Mouse (Mus musculus) layer of hippocampus, adult 2 months (tissue): ENCODE results near the gene Wfdc5. TPM values are rescaled to one million over a fixed set of nuclear protein-coding genes. Genes with fewer than 3 reads are reported as not detected.
A peak's percentile ranks its signal among the peaks of the same experiment; 100 is the strongest.

ENCODE experiments used
- DNase-seq, 2 experiments: peaks; one replicate each; pipeline ENCODE4 v3.0.0; 2022; ENCODE audit warnings: low spot score in 2 of 2
- H3K27ac ChIP-seq: fragments of 200-600 bp; 2 replicates; pipeline ENCODE4 v1.8.1; 2022
- H3K4me3 ChIP-seq: fragments of 200-600 bp; 2 replicates; pipeline ENCODE4 v1.8.1; 2022; ENCODE audit warnings: mild to moderate bottlenecking
- CTCF ChIP-seq: fragments of 200-600 bp; conservative IDR thresholded peaks from 2 replicates; pipeline ENCODE4 v1.8.1; 2022; ENCODE audit warnings: antibody characterized with exemption, mild to moderate bottlenecking, moderate library complexity
- total RNA-seq, 2 experiments: library from RNA; stranded (reverse); gene quantifications; 2 replicates each; pipeline ENCODE4 v1.2.3; 2021

Gene Wfdc5
- total RNA-seq, 2 experiments from 2014 or later: not detected

DNA sequence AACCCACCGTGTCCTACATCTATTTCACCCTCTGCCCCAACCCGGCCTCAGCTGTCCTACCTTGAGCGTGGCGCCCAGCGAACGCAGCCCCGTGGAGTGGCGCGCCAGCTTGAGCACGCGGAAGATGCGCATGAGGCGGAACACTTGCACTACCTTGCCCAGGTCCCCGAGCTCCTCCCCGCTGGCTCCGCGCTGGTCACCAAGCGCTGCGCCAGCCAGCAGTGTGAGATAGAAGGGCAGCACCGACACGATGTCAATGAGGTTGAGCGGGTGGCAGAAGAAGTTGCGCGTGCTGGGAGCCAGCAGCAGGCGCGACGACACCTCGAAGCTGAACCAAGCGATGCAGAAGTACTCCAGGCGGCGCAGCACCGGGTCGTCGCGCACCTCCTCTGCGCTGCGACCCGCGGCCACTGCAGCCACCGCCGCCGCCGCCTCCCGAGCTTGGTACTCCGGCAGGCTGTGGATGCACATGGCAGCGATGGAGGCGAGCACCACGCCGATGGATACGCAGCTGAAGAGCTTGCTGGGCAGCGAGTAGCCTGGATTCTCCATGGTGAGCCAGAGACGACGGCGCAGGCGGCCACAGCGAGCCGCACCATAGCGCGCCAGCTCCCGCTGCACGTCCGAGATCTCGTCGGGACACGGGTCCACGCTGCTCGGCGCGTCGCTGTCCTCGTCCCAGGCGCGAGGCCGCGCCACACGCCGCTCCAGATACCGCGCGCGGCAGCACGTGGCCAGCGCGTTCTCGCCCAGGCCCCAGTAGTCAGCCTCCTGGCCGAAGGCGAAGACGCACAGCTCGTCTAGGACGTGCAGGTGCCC lies 14.6 kb downstream of the Wfdc5 start:
- H3K4me3 ChIP-seq: peak overlapping the region; percentile 42
- DNase-seq: peak in 1 of 2 experiments; percentile 17
- no peak overlapping the region for H3K27ac ChIP-seq
- TF ChIP-seq CTCF: no peak

DNA sequence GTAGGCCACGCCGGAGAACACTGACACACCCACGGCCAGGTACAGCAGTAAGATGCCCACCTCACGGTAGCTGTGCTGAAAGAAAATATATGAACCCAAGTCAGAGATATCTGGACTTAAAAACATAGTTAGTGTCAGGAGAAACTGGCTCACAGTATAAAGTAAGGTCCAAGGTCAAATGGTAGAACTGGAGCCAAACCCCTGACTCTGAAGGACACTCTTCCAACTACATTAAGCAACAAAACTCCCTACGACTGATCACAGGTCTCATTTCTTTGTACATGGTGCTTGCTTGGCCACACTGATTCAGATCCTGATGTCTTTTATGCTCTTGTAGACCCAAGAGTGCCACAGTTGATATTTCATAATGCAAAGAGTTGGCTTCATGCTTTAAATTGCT lies 17.6 kb downstream of the Wfdc5 start:
- Histone ChIP-seq H3K27ac (no peak overlapping the region), H3K4me3 (no peak overlapping the region)
- DNase-seq: no peak
- no peak for TF ChIP-seq CTCF

DNA sequence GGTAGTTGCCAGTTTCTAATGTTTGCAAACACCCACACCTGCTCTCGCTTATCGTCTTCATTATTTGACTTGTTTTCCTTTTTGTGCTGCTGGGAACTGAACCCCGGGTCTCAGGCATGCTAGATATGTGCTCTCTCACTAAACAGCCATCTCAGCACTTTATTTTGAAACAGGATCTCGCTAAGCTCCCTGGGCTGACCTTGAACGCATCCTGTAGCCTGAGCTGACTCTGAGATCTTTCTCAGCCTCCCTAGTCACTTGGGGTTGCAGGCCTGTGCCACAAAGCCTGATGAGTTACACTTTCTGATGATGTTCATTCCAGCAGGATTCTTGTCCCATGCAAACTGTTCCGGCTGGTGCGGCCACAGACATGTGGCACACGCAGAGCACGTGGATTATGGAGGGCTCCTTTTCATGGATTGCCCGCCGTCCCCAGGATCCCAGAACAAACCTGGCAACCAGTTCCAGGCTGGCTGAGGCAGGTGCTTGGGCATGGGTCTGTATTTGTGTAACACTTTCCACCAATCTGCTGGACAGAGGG lies 21.0 kb downstream of the Wfdc5 start:
- no peak for TF ChIP-seq CTCF
- DNase-seq: no peak
- Histone ChIP-seq H3K4me3 (no peak overlapping the region), H3K27ac (no peak overlapping the region)

DNA sequence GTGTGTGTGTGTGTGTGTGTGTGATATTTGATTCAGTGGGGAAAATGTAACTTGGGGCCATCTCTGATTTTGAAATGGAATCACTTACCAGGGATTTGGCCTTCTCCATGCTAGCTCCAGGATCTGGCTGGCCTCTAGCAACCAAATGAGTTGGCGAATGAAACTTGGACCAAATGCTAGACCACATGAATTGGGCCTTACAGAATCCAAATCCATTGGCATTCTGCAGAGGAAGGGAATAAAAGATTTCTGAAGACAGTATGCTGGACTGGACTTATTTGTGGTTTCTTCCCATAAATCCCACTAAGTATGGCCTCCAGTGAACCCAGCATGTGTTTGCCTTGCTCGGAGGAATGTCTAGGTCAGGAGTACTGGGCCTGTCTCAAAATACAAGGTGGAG lies 23.7 kb downstream of the Wfdc5 start:
- H3K27ac ChIP-seq: no peak overlapping the region; the same call in 1 of the 2 replicates
- no peak for DNase-seq
- TF ChIP-seq CTCF: no peak
- no peak overlapping the region for H3K4me3 ChIP-seq

DNA sequence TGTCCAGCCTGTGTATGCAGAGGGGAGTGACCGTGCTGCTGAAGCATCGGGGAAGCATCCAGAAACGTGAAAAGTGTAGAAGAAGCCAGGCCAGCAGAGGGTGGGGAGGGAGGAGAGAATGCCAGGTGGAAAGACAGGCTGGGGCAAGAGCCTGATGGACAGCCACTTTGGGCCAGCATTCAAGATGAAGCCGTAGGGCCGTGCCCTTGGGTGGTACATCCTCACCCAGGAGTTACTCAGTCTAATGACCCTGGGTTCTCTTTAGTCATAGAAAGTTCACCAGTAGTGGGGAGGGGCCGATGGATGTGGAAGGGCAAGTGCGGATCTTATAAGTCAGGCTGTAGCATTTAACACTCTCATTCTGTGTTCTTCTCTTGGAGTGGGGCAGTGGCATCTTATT lies 26.4 kb downstream of the Wfdc5 start:
- TF ChIP-seq CTCF: no peak
- no peak for DNase-seq
- H3K4me3 ChIP-seq: no peak overlapping the region
- no peak overlapping the region for H3K27ac ChIP-seq

DNA sequence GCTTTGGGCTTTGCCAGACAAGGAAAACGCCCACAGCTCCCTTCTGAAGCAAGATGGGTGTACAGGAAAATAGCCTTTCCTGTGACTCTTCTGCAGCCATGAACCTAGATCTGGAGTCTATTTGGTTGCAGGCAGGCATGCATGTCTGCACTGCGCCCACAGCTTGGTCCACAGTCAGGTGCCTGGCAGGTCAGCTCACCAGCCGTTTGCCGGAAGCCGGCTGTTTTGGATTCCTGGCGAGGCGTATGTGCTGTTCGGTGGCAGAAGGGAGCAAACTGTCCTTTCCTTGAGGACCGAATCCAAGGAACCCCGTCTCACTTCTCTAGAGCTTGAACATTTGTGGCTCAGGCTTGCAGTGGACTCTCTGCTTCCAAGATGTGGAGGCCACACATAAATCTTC lies 28.5 kb downstream of the Wfdc5 start:
- Histone ChIP-seq H3K27ac (0 out of 2 replicates have a peak overlapping the region, but pooled peaks have one; percentile 12), H3K4me3 (no peak overlapping the region)
- no peak for TF ChIP-seq CTCF
- DNase-seq: no peak

DNA sequence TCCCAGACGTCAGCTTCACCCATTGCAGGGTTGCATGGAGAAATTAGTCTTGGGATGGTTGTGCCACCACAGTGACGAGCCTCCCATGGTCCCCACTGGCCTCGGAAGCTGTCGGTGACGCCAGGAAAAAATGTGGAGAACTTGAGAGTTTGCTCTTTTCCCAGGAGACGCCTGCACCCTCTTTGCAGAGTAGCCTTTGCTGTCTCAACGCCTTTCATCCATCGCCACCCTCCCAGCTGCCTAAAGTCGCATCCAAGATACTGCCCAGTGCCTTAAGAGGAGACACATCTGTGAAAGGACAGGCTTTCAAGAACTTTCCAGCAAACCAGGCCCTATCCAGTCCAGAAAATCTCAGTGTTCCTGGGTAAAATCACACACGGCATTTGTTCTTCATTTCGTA lies 30.2 kb downstream of the Wfdc5 start:
- DNase-seq: no peak
- TF ChIP-seq CTCF: no peak
- H3K4me3 ChIP-seq: no peak overlapping the region
- no peak overlapping the region for H3K27ac ChIP-seq

DNA sequence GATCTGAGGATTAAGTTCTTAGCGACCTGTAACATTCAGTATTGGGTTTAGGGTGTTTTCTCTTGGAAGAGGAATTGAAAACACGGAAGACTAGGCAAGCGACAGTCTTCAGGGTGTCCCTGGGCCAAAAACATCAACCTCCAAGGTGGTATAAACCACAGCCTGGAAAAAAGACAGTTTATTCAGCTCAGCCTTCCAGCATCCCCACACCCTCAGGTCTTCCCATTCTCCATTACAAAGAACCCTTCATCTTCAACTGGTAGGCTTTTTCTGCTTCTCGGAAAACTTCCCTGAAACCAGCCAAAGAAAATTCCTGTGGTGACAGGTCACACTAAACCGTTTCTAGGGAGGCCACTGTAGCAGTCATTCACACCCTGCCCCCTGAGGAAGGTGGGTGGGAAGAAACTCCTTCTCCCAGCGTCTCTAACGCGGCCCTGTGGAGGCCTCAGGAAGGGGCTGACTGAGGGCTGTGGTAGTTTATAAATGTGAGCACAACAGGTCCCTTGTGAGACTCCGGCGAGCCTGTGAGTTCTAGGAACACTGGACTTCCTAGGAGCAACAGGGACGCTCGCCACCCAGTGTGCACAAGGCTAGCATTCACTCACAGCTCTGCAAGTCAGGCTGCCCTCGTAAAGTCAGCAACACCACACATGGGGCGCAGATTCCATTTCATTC lies 32.3 kb downstream of the Wfdc5 start:
- DNase-seq: no peak
- H3K27ac ChIP-seq: peak overlapping the region; percentile 32; the same call in 1 of the 2 replicates
- no peak for TF ChIP-seq CTCF
- no peak overlapping the region for H3K4me3 ChIP-seq

DNA sequence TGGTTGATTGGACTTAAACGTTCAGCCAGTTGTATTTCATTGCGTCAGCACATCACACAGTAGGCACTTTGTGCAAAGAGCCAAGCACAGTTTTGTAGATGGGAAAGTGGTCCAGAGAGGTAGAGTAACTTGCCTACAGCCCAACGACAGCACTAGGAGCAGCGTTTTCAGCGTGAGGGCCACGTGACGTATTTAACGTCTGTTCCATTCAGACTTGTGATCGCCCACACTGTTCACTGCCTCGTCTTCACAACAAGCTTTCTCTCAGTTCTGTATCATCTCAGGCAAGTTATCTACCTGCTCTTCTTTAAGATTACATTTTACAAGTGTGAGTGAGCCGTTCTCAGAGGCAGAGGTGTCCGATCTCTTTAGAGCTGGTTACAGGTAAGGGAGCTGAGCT lies 36.0 kb downstream of the Wfdc5 start:
- TF ChIP-seq CTCF: no peak
- Histone ChIP-seq H3K27ac (no peak overlapping the region), H3K4me3 (no peak overlapping the region)
- DNase-seq: no peak

DNA sequence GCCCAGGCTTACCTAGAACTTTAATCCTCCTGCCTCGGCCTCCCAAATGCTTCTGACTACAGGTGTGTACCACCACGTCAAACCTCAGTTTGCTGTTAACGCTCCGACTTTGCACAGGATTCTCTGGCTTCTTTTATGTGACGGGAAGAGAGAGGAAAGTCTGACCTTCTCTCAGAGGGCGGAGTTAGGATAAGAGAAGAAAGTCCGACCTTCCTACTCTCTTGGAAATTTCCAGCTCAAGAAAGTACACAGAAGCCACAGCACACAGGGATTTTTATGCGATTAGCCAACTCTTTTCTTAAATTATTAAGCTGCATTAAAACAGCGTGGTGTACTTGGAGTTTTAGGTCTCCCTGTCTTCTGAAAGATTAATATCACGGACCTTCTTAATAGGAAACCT lies 38.0 kb downstream of the Wfdc5 start:
- no peak overlapping the region for H3K4me3 ChIP-seq
- TF ChIP-seq CTCF: no peak
- H3K27ac ChIP-seq: no peak overlapping the region
- DNase-seq: no peak

DNA sequence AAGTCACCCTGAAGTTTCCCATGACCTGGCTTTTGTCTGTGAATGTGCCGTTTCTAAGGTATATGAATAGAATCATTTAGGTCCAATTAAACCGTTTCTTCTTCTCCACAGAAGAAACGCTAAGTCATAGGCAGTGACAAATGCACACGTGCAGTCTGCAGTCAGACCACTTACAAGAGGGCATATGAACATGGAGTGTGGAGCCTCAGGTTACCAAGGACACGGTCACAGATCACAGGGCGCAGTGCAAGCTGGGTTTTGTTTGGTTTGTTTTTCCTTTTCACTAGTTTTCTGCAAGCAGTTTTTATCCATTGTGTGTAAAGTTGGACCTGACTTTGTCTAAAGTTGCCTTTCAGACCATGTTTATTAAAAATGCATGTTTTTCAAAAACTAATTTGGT lies 38.5 kb downstream of the Wfdc5 start:
- TF ChIP-seq CTCF: no peak
- H3K27ac ChIP-seq: no peak overlapping the region
- no peak for DNase-seq
- no peak overlapping the region for H3K4me3 ChIP-seq

DNA sequence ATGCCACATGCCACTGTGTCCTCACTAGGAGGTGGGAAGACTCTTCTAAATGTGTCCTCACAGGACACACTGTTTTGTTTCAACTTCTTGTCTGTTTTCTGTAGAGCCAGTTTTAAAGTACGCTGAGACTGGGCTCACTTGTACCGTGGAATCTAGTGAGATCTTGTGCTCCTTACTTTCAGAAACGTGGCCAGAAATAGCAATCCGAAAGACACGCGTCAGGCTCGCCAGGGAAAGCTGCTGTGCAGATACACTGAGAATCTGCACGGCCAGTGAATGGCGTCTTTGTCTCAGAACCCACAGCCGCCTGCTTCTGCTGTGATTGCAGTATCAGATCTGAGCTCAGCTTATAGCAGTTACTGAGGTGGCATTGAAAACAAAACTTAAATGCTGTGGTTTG lies 40.5 kb downstream of the Wfdc5 start:
- H3K27ac ChIP-seq: peak overlapping the region; percentile 67
- TF ChIP-seq CTCF: no peak

DNA sequence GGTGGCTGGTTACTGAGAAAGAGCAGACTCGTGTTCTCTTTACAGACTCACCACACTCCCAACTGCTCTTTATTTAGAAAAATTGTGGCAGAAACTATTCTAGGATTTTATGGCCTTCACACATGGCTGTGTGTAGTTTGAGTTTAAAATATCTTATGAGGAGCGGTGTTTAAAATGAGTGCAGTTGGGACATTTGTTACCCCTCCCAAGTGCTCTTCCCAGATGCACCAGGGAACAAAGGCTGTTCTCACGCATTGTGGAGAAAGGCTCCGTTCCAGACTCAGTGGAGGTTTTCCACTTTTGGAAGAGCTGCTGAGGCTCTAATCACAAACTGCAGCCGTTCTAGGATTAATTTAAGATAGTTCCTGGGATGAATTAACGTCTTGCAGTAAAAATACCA lies 44.8 kb downstream of the Wfdc5 start:
- H3K27ac ChIP-seq: peak overlapping the region; percentile 75
- no peak for TF ChIP-seq CTCF
- DNase-seq: no peak
- H3K4me3 ChIP-seq: no peak overlapping the region

More for the DNA sequence above, 40.5 kb downstream of the Wfdc5 start:
- peak overlapping the region; percentile 4; the same call in 1 of the 2 replicates for H3K4me3 ChIP-seq
- peak in 1 of 2 experiments; percentile 36 for DNase-seq
